In genomic region chr19:28302831-28303242, GRCm38 (mm10) we compare ENCODE assay signal across 21 mouse cellular contexts.
DNase-seq lines count a peak whose midpoint lies in the region; ATAC-seq and TF ChIP-seq lines count a peak whose summit lies in the region.
"Had no signal": no experiment of that assay in that cellular context is flagged by ENCODE, and none has a peak within 500 bp of the region (broad histone marks: within the 10 kb centered on the region; RNA-seq: fewer than 3 reads in every experiment).

No protein-coding gene starts in this region.

- ATAC-seq in hindbrain, embryonic 12.5 days (ENCODE audit: low FRiP score), result peak; percentile 62
- 0 out of 2 replicates have a peak, but pooled peaks have one; percentile 6 for ATAC-seq in midbrain, embryonic 13.5 days
- ATAC-seq: forebrain, embryonic 16.5 days; intestine, postnatal 0 days; lung, postnatal 0 days had no signal

- H3K9ac ChIP-seq in hindbrain, embryonic 12.5 days, result no peak overlapping the region
- H3K9ac ChIP-seq in midbrain, embryonic 13.5 days (replicated peaks), result no peak overlapping the region
- H3K9ac ChIP-seq: kidney, embryonic 15.5 days had no signal

- no peak for TF ChIP-seq CTCF in layer of hippocampus, adult 2 months (conservative IDR thresholded peaks at IDR 0.05)

- H3K4me2 ChIP-seq in hindbrain, embryonic 12.5 days (replicated peaks), result no peak overlapping the region
- no peak overlapping the region for H3K4me2 ChIP-seq in midbrain, embryonic 13.5 days (replicated peaks)
- H3K4me2 ChIP-seq: kidney, embryonic 15.5 days had no signal

- no peaks in the 10 kb centered on the region for H3K27me3 ChIP-seq in hindbrain, embryonic 12.5 days
- H3K27me3 ChIP-seq in midbrain, embryonic 13.5 days, result peaks cover 22% of the 10 kb centered on the region
- H3K27me3 ChIP-seq: CH12.LX; kidney, embryonic 15.5 days had no signal

- no peaks in the 10 kb centered on the region for H3K36me3 ChIP-seq in hindbrain, embryonic 12.5 days
- no peaks in the 10 kb centered on the region for H3K36me3 ChIP-seq in midbrain, embryonic 13.5 days
- H3K36me3 ChIP-seq: kidney, embryonic 15.5 days had no signal

- DNase-seq in layer of hippocampus, adult 2 months (ENCODE audit: low spot score in 2 of 2), result no peak
- DNase-seq in layer of hippocampus, postnatal 25 days (ENCODE audit: extremely low spot score in 1 of 2, low spot score in 1 of 2), result no peak
- peak; percentile 83 for DNase-seq in embryo, embryonic 10.5 days (ENCODE audit: low spot score)
- no peak for DNase-seq in cerebellum, adult 9-11 months
- DNase-seq in yolk sac, embryonic 10.5 days (ENCODE audit: low spot score), result no peak
- DNase-seq: adrenal gland, postnatal 25 days; cerebellum, adult 11-12 months; cerebellum, postnatal 36 days; heart, adult 18-20 months; heart, postnatal 4 days; liver; right cerebral cortex, postnatal 14 days; thymus, adult 18-20 months; thymus, postnatal 4 days had no signal

- H3K4me1 ChIP-seq in hindbrain, embryonic 12.5 days, result peaks cover 34% of the 10 kb centered on the region
- peaks cover 41% of the 10 kb centered on the region for H3K4me1 ChIP-seq in midbrain, embryonic 13.5 days (replicated peaks)

- 20% methylated on average over 2 of the region's 2 CpGs for WGBS in hindbrain, embryonic 12.5 days
- 11% methylated on average over 2 of the region's 2 CpGs for WGBS in midbrain, embryonic 13.5 days

- no peak overlapping the region for H3K4me3 ChIP-seq in layer of hippocampus, adult 2 months
- H3K4me3 ChIP-seq in hindbrain, embryonic 12.5 days, result no peak overlapping the region
- no peak overlapping the region for H3K4me3 ChIP-seq in midbrain, embryonic 13.5 days (replicated peaks)
- H3K4me3 ChIP-seq: kidney, embryonic 15.5 days had no signal

- H3K27ac ChIP-seq in layer of hippocampus, adult 2 months, result peak overlapping the region; percentile 15; the same call in 1 of the 2 replicates
- H3K27ac ChIP-seq in hindbrain, embryonic 12.5 days, result no peak overlapping the region; the same call in 1 of the 2 replicates
- H3K27ac ChIP-seq in midbrain, embryonic 13.5 days, result no peak overlapping the region
- H3K27ac ChIP-seq: kidney, embryonic 15.5 days had no signal

- no peaks in the 10 kb centered on the region for H3K9me3 ChIP-seq in hindbrain, embryonic 12.5 days (replicated peaks)
- no peaks in the 10 kb centered on the region for H3K9me3 ChIP-seq in midbrain, embryonic 13.5 days
- H3K9me3 ChIP-seq: kidney, embryonic 15.5 days had no signal
